In the genomic region with DNA sequence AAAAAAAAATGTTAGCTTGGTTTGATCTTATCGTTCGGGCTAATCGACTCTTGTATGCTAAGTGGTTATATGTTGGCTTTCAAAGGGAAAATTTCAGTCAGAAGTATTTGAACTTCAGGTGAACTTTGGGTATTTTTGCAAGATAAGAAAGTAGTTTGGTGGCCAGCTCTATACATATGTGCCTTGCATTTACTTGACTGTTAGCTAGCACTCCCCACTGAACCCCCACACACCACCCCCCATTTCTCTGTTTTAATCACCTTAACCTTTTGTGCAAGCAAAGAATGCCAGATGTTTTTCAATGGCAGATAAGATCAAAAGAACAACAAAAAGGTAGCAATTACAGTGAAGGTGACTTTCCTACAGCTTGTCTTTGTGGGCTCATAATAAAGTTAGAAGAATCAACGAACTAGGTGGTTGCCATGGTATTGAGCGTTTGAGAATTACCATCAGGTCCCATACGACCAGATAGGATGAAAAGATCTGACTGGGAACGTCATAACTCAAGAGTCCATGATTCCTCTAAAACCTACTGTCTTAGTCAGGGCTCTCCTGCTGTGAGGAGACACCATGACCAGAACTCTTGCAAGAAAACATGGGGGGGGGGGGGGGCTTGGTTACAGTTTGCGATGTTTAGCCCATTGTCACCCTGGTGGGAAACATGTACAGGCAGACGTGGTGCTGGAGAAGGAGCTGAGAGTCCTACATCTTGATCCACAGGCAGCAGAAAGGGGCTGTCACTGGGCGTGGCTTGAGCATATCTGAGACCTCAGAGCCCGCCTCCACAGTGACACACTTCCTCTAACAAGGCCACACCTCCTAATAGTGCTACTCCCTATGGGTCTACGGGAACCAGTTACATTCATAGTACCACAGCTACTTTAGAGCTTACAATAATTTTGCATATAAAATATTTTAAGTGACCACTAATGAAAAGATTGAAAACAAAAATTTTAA, we compare ENCODE assay signal across 13 mouse cellular contexts.
A peak's percentile ranks its signal among the peaks of the same experiment; 100 is the strongest.
DNase-seq lines count a peak whose midpoint lies in the region; ATAC-seq and TF ChIP-seq lines count a peak whose summit lies in the region.
"Had no signal": no experiment of that assay in that cellular context is flagged by ENCODE, and none has a peak within 500 bp of the region (broad histone marks: within the 10 kb centered on the region; RNA-seq: fewer than 3 reads in every experiment).

No protein-coding gene starts in this region.

- peak; percentile 41 for ATAC-seq in intestine, embryonic 15.5 days
- ATAC-seq: forebrain, embryonic 14.5 days had no signal

- H3K9me3 ChIP-seq in ES-E14 (ENCODE audit: control insufficient read depth, insufficient read depth, low read depth, low read length): no peaks in the 10 kb centered on the region
- H3K9me3 ChIP-seq in intestine, embryonic 15.5 days: no peaks in the 10 kb centered on the region
- H3K9me3 ChIP-seq: embryonic facial prominence, embryonic 13.5 days; limb, embryonic 12.5 days had no signal

- H3K27ac ChIP-seq in ES-E14 (ENCODE audit: insufficient read depth, low read depth, low read length, poor library complexity, severe bottlenecking): no peak overlapping the region
- H3K27ac ChIP-seq in intestine, embryonic 15.5 days: no peak overlapping the region
- H3K27ac ChIP-seq: embryonic facial prominence, embryonic 13.5 days; limb, embryonic 12.5 days had no signal

- no peak overlapping the region for H3K4me2 ChIP-seq in intestine, embryonic 15.5 days (replicated peaks)
- H3K4me2 ChIP-seq: embryonic facial prominence, embryonic 13.5 days; limb, embryonic 12.5 days had no signal

- H3K4me3 ChIP-seq in ES-E14 (ENCODE audit: insufficient read depth in 1 of 2, low read depth in 1 of 2, low read length in 2 of 2, poor library complexity in 1 of 2, severe bottlenecking in 1 of 2): no peak overlapping the region
- no peak overlapping the region for H3K4me3 ChIP-seq in intestine, embryonic 15.5 days (replicated peaks)
- H3K4me3 ChIP-seq: embryonic facial prominence, embryonic 13.5 days; limb, embryonic 12.5 days had no signal

- H3K4me1 ChIP-seq in ES-E14 (ENCODE audit: control insufficient read depth in 2 of 2, insufficient read depth in 2 of 2, low read length in 2 of 2, poor library complexity in 1 of 2): peaks cover 8 to 29% of the 10 kb centered on the region in 2 experiments
- peaks cover 7% of the 10 kb centered on the region; the same call in 1 of the 2 replicates for H3K4me1 ChIP-seq in intestine, embryonic 15.5 days (replicated peaks)

- 75% methylated on average over 12 of the region's 12 CpGs for WGBS in intestine, embryonic 15.5 days

- no peaks in the 10 kb centered on the region for H3K27me3 ChIP-seq in intestine, embryonic 15.5 days (replicated peaks)
- H3K27me3 ChIP-seq: embryonic facial prominence, embryonic 13.5 days; limb, embryonic 12.5 days had no signal

- H3K36me3 ChIP-seq in ES-E14 (ENCODE audit: control insufficient read depth, insufficient read depth, low read length, poor library complexity, severe bottlenecking): peaks cover 4% of the 10 kb centered on the region; the same call in 1 of the 2 replicates
- 0 out of 2 replicates have a peak, but pooled peaks cover 3% of the 10 kb centered on the region for H3K36me3 ChIP-seq in intestine, embryonic 15.5 days
- H3K36me3 ChIP-seq: embryonic facial prominence, embryonic 13.5 days; limb, embryonic 12.5 days had no signal

- peak; percentile 11 for DNase-seq in kidney, postnatal 14 days
- no peak for DNase-seq in kidney, postnatal 25 days
- peak; percentile 22 for DNase-seq in ES-E14 (ENCODE audit: low read depth, low spot score)
- DNase-seq in lung, postnatal 4 days: peak; percentile 25 to 55
- DNase-seq in ovary, adult 18-20 months (ENCODE audit: low spot score): no peak
- DNase-seq in right cerebral cortex, postnatal 36 days (ENCODE audit: low spot score in 2 of 2): no peak
- DNase-seq: cerebellum, postnatal 25 days; heart, postnatal 14 days; thymus, postnatal 4 days had no signal

- no peak overlapping the region for H3K9ac ChIP-seq in ES-E14 (ENCODE audit: insufficient read depth, low read depth, low read length, poor library complexity, severe bottlenecking)
- H3K9ac ChIP-seq in intestine, embryonic 15.5 days: no peak overlapping the region
- H3K9ac ChIP-seq: embryonic facial prominence, embryonic 13.5 days; limb, embryonic 12.5 days had no signal

- in situ Hi-C loops in ES-E14 (cut with MboI; ENCODE audit: low sequenced_read_pairs in 2 of 2, unreplicated experiment in 2 of 2): no loop called here

TF ChIP-seq in ES-E14, 5 proteins besides CTCF, POLR2A, EP300 and RAD21:
- TF ChIP-seq MAFK (IDR thresholded peaks at IDR 0.05; ENCODE audit: insufficient read depth, low read depth, low read length) (no peak), ZC3H11A (IDR thresholded peaks at IDR 0.05; ENCODE audit: borderline replicate concordance, low read depth, low read length) (no peak), CHD2 (IDR thresholded peaks at IDR 0.05; ENCODE audit: low read depth, low read length) (no peak), HCFC1 (IDR thresholded peaks at IDR 0.05; ENCODE audit: borderline replicate concordance, insufficient read depth, low read length) (no peak), ZNF384 (IDR thresholded peaks at IDR 0.05; ENCODE audit: low read depth, low read length) (no peak)

Comparison
In these comparisons a context has a peak if more than half of its experiments do, and no peak if none do; other contexts are left out.
1. DNase-seq: peak in kidney, postnatal 14 days (single experiment), ES-E14 (single experiment) and lung, postnatal 4 days (2 of 2); none in kidney, postnatal 25 days (0 of 2), ovary, adult 18-20 months (single experiment) and right cerebral cortex, postnatal 36 days (0 of 2).